Mouse (Mus musculus): Measurements from ENCODE around the gene Csrnp3. TPM values are rescaled to one million over a fixed set of nuclear protein-coding genes. Genes with fewer than 3 reads are reported as not detected.

Gene Csrnp3
- polyA plus RNA-seq, 1 experiment: 0.01 TPM

- Histone ChIP-seq H3K4me3 (no peak overlapping the region), H3K4me2 (ENCODE audit: low read depth) (no peak overlapping the region), H3ac (ENCODE audit: control insufficient read depth, insufficient read length) (no peak overlapping the region), H3K36me3 (ENCODE audit: control insufficient read depth, insufficient read depth) (no peaks in the 10 kb centered on the region), H3K79me2 (ENCODE audit: control insufficient read depth, insufficient read depth) (no peaks in the 10 kb centered on the region), H3K27me3 (ENCODE audit: control insufficient read depth, insufficient read depth, insufficient read length) (no peaks in the 10 kb centered on the region)
- no peak for TF ChIP-seq TCF3 (IDR thresholded peaks at IDR 0.05; ENCODE audit: insufficient read length, low read depth)
- TF ChIP-seq MYOD1 (IDR thresholded peaks at IDR 0.05; ENCODE audit: control insufficient read depth in 1 of 3, insufficient read length in 2 of 3, low read depth in 2 of 3): no peak
- TF ChIP-seq MYOG (IDR thresholded peaks at IDR 0.05; ENCODE audit: control insufficient read depth in 1 of 3, insufficient read depth in 1 of 3, insufficient read length in 2 of 3, low read depth in 2 of 3): no peak
- TF ChIP-seq E2F4 (IDR thresholded peaks at IDR 0.05; ENCODE audit: insufficient read depth): no peak
- no peak for TF ChIP-seq POLR2A (IDR thresholded peaks at IDR 0.05; ENCODE audit: insufficient read length, low read depth)
- no peak for TF ChIP-seq REST (IDR thresholded peaks at IDR 0.05; ENCODE audit: insufficient read depth, insufficient read length)
- TF ChIP-seq MAX (IDR thresholded peaks at IDR 0.05; ENCODE audit: low read depth): no peak
- no peak for TF ChIP-seq TCF12 (IDR thresholded peaks at IDR 0.05; ENCODE audit: insufficient read depth, poor library complexity, severe bottlenecking)
- no peak for TF ChIP-seq SRF (IDR thresholded peaks at IDR 0.05; ENCODE audit: control insufficient read depth, insufficient read length, low read depth)
- no peak for TF ChIP-seq USF1 (IDR thresholded peaks at IDR 0.05; ENCODE audit: low read depth)
- no peak for TF ChIP-seq POLR2AphosphoS2 (IDR thresholded peaks at IDR 0.05; ENCODE audit: insufficient read length, low read depth)
- TF ChIP-seq CEBPB (IDR thresholded peaks at IDR 0.05; ENCODE audit: insufficient read depth, poor library complexity, severe bottlenecking): no peak
Observed at GRCm38 (mm10) chr2:65985706-65986105, 140.1 kb downstream of the Csrnp3 start.

- no peak overlapping the region for H3K4me3 ChIP-seq
- no peak overlapping the region for H3ac ChIP-seq (ENCODE audit: control insufficient read depth, insufficient read length)
- no peaks in the 10 kb centered on the region for H3K79me2 ChIP-seq (ENCODE audit: control insufficient read depth, insufficient read depth)
- H3K4me2 ChIP-seq (ENCODE audit: low read depth): no peak overlapping the region
- H3K36me3 ChIP-seq (ENCODE audit: control insufficient read depth, insufficient read depth): no peaks in the 10 kb centered on the region
- H3K27me3 ChIP-seq (ENCODE audit: control insufficient read depth, insufficient read depth, insufficient read length): no peaks in the 10 kb centered on the region
- TF ChIP-seq MYOG (IDR thresholded peaks at IDR 0.05; ENCODE audit: control insufficient read depth in 1 of 3, insufficient read depth in 1 of 3, insufficient read length in 2 of 3, low read depth in 2 of 3) (no peak), SRF (IDR thresholded peaks at IDR 0.05; ENCODE audit: control insufficient read depth, insufficient read length, low read depth) (no peak), REST (IDR thresholded peaks at IDR 0.05; ENCODE audit: insufficient read depth, insufficient read length) (no peak), E2F4 (IDR thresholded peaks at IDR 0.05; ENCODE audit: insufficient read depth) (no peak), TCF12 (IDR thresholded peaks at IDR 0.05; ENCODE audit: insufficient read depth, poor library complexity, severe bottlenecking) (no peak), CEBPB (IDR thresholded peaks at IDR 0.05; ENCODE audit: insufficient read depth, poor library complexity, severe bottlenecking) (no peak), USF1 (IDR thresholded peaks at IDR 0.05; ENCODE audit: low read depth) (no peak), POLR2AphosphoS2 (IDR thresholded peaks at IDR 0.05; ENCODE audit: insufficient read length, low read depth) (no peak), MAX (IDR thresholded peaks at IDR 0.05; ENCODE audit: low read depth) (no peak)
Observed at GRCm38 (mm10) chr2:65987069-65987468, 141.5 kb downstream of the Csrnp3 start.

- Histone ChIP-seq H3K4me3 (no peak overlapping the region), H3K27me3 (ENCODE audit: control insufficient read depth, insufficient read depth, insufficient read length) (no peaks in the 10 kb centered on the region), H3ac (ENCODE audit: control insufficient read depth, insufficient read length) (no peak overlapping the region), H3K36me3 (ENCODE audit: control insufficient read depth, insufficient read depth) (no peaks in the 10 kb centered on the region), H3K4me2 (ENCODE audit: low read depth) (no peak overlapping the region), H3K79me2 (ENCODE audit: control insufficient read depth, insufficient read depth) (no peaks in the 10 kb centered on the region)
- TF ChIP-seq SRF (IDR thresholded peaks at IDR 0.05; ENCODE audit: control insufficient read depth, insufficient read length, low read depth) (no peak), CEBPB (IDR thresholded peaks at IDR 0.05; ENCODE audit: insufficient read depth, poor library complexity, severe bottlenecking) (no peak), E2F4 (IDR thresholded peaks at IDR 0.05; ENCODE audit: insufficient read depth) (no peak), USF1 (IDR thresholded peaks at IDR 0.05; ENCODE audit: low read depth) (no peak), REST (IDR thresholded peaks at IDR 0.05; ENCODE audit: insufficient read depth, insufficient read length) (no peak), TCF12 (IDR thresholded peaks at IDR 0.05; ENCODE audit: insufficient read depth, poor library complexity, severe bottlenecking) (no peak), MAX (IDR thresholded peaks at IDR 0.05; ENCODE audit: low read depth) (no peak), MYOD1 (IDR thresholded peaks at IDR 0.05; ENCODE audit: control insufficient read depth in 1 of 3, insufficient read length in 2 of 3, low read depth in 2 of 3) (no peak)
Observed at GRCm38 (mm10) chr2:65987588-65987987, 142.0 kb downstream of the Csrnp3 start.

GRCm38 (mm10) chr2:65988788-65989187 is 143.2 kb downstream of the Csrnp3 start:
- H3K4me2 ChIP-seq (ENCODE audit: low read depth): no peak overlapping the region

GRCm38 (mm10) chr2:65990108-65990507 is 144.5 kb downstream of the Csrnp3 start:
- Histone ChIP-seq H3K36me3 (ENCODE audit: control insufficient read depth, insufficient read depth) (no peaks in the 10 kb centered on the region), H3K4me2 (ENCODE audit: low read depth) (no peak overlapping the region), H3K4me3 (no peak overlapping the region), H3ac (ENCODE audit: control insufficient read depth, insufficient read length) (no peak overlapping the region), H3K79me2 (ENCODE audit: control insufficient read depth, insufficient read depth) (no peaks in the 10 kb centered on the region), H3K27me3 (ENCODE audit: control insufficient read depth, insufficient read depth, insufficient read length) (peaks cover 2% of the 10 kb centered on the region)
- TF ChIP-seq TCF3 (IDR thresholded peaks at IDR 0.05; ENCODE audit: insufficient read length, low read depth) (no peak), MAX (IDR thresholded peaks at IDR 0.05; ENCODE audit: low read depth) (no peak), USF1 (IDR thresholded peaks at IDR 0.05; ENCODE audit: low read depth) (no peak), TCF12 (IDR thresholded peaks at IDR 0.05; ENCODE audit: insufficient read depth, poor library complexity, severe bottlenecking) (no peak), POLR2AphosphoS2 (IDR thresholded peaks at IDR 0.05; ENCODE audit: insufficient read length, low read depth) (no peak), REST (IDR thresholded peaks at IDR 0.05; ENCODE audit: insufficient read depth, insufficient read length) (no peak), CEBPB (IDR thresholded peaks at IDR 0.05; ENCODE audit: insufficient read depth, poor library complexity, severe bottlenecking) (no peak), SRF (IDR thresholded peaks at IDR 0.05; ENCODE audit: control insufficient read depth, insufficient read length, low read depth) (no peak), E2F4 (IDR thresholded peaks at IDR 0.05; ENCODE audit: insufficient read depth) (no peak), MYOD1 (IDR thresholded peaks at IDR 0.05; ENCODE audit: control insufficient read depth in 1 of 3, insufficient read length in 2 of 3, low read depth in 2 of 3) (no peak), MYOG (IDR thresholded peaks at IDR 0.05; ENCODE audit: control insufficient read depth in 1 of 3, insufficient read depth in 1 of 3, insufficient read length in 2 of 3, low read depth in 2 of 3) (no peak)

More at GRCm38 (mm10) chr2:65988788-65989187, 143.2 kb downstream of the Csrnp3 start:
- H3K4me3 ChIP-seq: no peak overlapping the region
- TF ChIP-seq TCF3 (IDR thresholded peaks at IDR 0.05; ENCODE audit: insufficient read length, low read depth): no peak
- no peak for TF ChIP-seq MAX (IDR thresholded peaks at IDR 0.05; ENCODE audit: low read depth)
- no peak for TF ChIP-seq CEBPB (IDR thresholded peaks at IDR 0.05; ENCODE audit: insufficient read depth, poor library complexity, severe bottlenecking)
- no peak for TF ChIP-seq MYOD1 (IDR thresholded peaks at IDR 0.05; ENCODE audit: control insufficient read depth in 1 of 3, insufficient read length in 2 of 3, low read depth in 2 of 3)
- H3K79me2 ChIP-seq (ENCODE audit: control insufficient read depth, insufficient read depth): no peaks in the 10 kb centered on the region
- H3ac ChIP-seq (ENCODE audit: control insufficient read depth, insufficient read length): no peak overlapping the region
- H3K36me3 ChIP-seq (ENCODE audit: control insufficient read depth, insufficient read depth): no peaks in the 10 kb centered on the region
- H3K27me3 ChIP-seq (ENCODE audit: control insufficient read depth, insufficient read depth, insufficient read length): no peaks in the 10 kb centered on the region

Measured in myocyte (in vitro differentiated cells).